ENCODE assay signal across 30 mouse cellular contexts in the genomic region with DNA sequence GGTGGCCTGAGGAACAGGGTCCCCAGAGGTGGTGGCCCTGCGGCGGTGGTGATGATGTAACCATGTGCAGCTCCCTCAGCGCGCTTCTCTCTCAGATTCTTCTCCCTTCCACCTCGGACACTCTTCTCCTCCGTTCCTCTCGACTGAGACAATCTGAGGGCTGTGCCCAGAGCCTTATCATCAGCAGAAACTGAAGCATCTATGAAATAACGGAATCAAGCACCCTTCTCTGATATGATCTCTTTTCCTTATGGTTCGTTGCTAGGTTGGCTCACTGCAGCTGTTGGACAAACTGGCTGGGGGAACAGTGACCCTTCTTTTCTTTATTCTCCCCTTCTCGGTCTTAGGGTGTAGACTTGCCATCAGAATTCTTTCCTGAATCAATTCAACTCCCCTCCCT. TPM values are rescaled to one million over a fixed set of nuclear protein-coding genes. Genes with fewer than 3 reads are reported as not detected.
"Had no signal": no experiment of that assay in that cellular context is flagged by ENCODE, and none has a peak within 500 bp of the region (broad histone marks: within the 10 kb centered on the region; RNA-seq: fewer than 3 reads in every experiment).

No protein-coding gene starts in this region.

- H3K27ac ChIP-seq: limb, embryonic 15.5 days; liver, embryonic 12.5 days; liver, embryonic 15.5 days; neural tube, embryonic 12.5 days; neural tube, embryonic 15.5 days; stomach, postnatal 0 days had no signal

- H3K4me1 ChIP-seq: neural tube, embryonic 12.5 days; neural tube, embryonic 15.5 days had no signal

- H3K9me3 ChIP-seq: limb, embryonic 15.5 days; liver, embryonic 12.5 days; liver, embryonic 15.5 days; neural tube, embryonic 12.5 days; neural tube, embryonic 15.5 days had no signal

- DNase-seq: kidney, adult 2 months; kidney, postnatal 10 days; kidney, postnatal 4 days; left cerebral cortex, postnatal 4 days; lung, adult 2 months; lung, postnatal 14 days; lung, postnatal 4 days; midbrain, embryonic 14.5 days; retina, postnatal 1 day; thymus, adult 2 months; thymus, postnatal 14 days; thymus, postnatal 4 days had no signal

- H3K36me3 ChIP-seq: limb, embryonic 15.5 days; liver, embryonic 12.5 days; liver, embryonic 15.5 days; neural tube, embryonic 12.5 days; neural tube, embryonic 15.5 days had no signal

- H3K9ac ChIP-seq: limb, embryonic 15.5 days; liver, embryonic 12.5 days; liver, embryonic 15.5 days; neural tube, embryonic 12.5 days; neural tube, embryonic 15.5 days had no signal

- H3K4me3 ChIP-seq: limb, embryonic 15.5 days; liver, embryonic 12.5 days; liver, embryonic 15.5 days; neural tube, embryonic 12.5 days; neural tube, embryonic 15.5 days had no signal

- ATAC-seq: intestine, postnatal 0 days; liver, embryonic 12.5 days had no signal

- H3K4me2 ChIP-seq: limb, embryonic 15.5 days; liver, embryonic 12.5 days; liver, embryonic 15.5 days; midbrain, embryonic 11.5 days; neural tube, embryonic 12.5 days; neural tube, embryonic 15.5 days had no signal

- H3K27me3 ChIP-seq: neural tube, embryonic 12.5 days had no signal

RNA-seq across cellular contexts. Expression of a gene that starts 4.6 kb away (rescaled TPM):
- total RNA-seq: layer of hippocampus, adult 18-20 months; left cerebral cortex, adult 8-10 months; left cerebral cortex, postnatal 14 days; left cerebral cortex, postnatal 4 days; megakaryocyte progenitor cell, adult 5-6 weeks; megakaryocyte-erythroid progenitor cell, adult 5-6 weeks had no signal
- polyA plus RNA-seq: intestine, postnatal 0 days; small intestine, adult 2 months had no signal

RNA-seq across cellular contexts. Expression of a gene that starts 8.8 kb away (rescaled TPM):
- total RNA-seq: layer of hippocampus, adult 18-20 months; layer of hippocampus, postnatal 14 days; left cerebral cortex, adult 8-10 months; left cerebral cortex, postnatal 14 days; left cerebral cortex, postnatal 4 days had no signal
- polyA plus RNA-seq: intestine, postnatal 0 days; kidney, embryonic 14.5 days; lung, embryonic 16.5 days; midbrain, embryonic 11.5 days; midbrain, embryonic 14.5 days; stomach, embryonic 14.5 days had no signal
